Mouse (Mus musculus): ENCODE measurements around the gene Cnnm4.

Cnnm4 gene

GRCm38 (mm10) chr1:36545382-36545781 lies 74.0 kb downstream of the Cnnm4 start:
- DNase-seq = no peak

- no peak for DNase-seq
Observed at GRCm38 (mm10) chr1:36545845-36546600, 74.6 kb downstream of the Cnnm4 start.

- DNase-seq = peak; percentile 99
Observed at GRCm38 (mm10) chr1:36546888-36547471, 75.6 kb downstream of the Cnnm4 start, which contains the start of gene Ankrd39. Gene Ankrd39, minus strand, starts transcription at chr1:36547445.

GRCm38 (mm10) chr1:36547981-36548598 lies 76.7 kb downstream of the Cnnm4 start:
- peak; percentile 33 for DNase-seq

GRCm38 (mm10) chr1:36548771-36549170 lies 77.4 kb downstream of the Cnnm4 start:
- no peak for DNase-seq

- no peak for DNase-seq
Observed at GRCm38 (mm10) chr1:36549491-36549890, 78.1 kb downstream of the Cnnm4 start.

- no peak for DNase-seq
Observed at GRCm38 (mm10) chr1:36550075-36550863, 78.8 kb downstream of the Cnnm4 start.

- DNase-seq = no peak
Observed at GRCm38 (mm10) chr1:36551904-36552303, 80.5 kb downstream of the Cnnm4 start.

GRCm38 (mm10) chr1:36552506-36552905 lies 81.1 kb downstream of the Cnnm4 start:
- no peak for DNase-seq

GRCm38 (mm10) chr1:36554633-36555399 lies 83.4 kb downstream of the Cnnm4 start:
- no peak for DNase-seq

GRCm38 (mm10) chr1:36555798-36556395 lies 84.5 kb downstream of the Cnnm4 start:
- no peak for DNase-seq

- DNase-seq = peak; percentile 94
Observed at GRCm38 (mm10) chr1:36556553-36557456, 85.4 kb downstream of the Cnnm4 start.

- DNase-seq = peak; percentile 85
Observed at GRCm38 (mm10) chr1:36557457-36558011, 86.1 kb downstream of the Cnnm4 start.

All from retina, postnatal 1 day (tissue).